Mouse (Mus musculus): ENCODE measurements at regions not wholly inside any gene's neighbourhood (a gene's known extent, or its start where the extent isn't known, plus 50 kb on each side); places are given as distances from the start of the nearest gene placed in this dataset.

GRCm38 (mm10) chr13:3742094-3742730 lies 61.9 kb downstream of the Calml3 start:
- ATAC-seq (ENCODE audit: low FRiP score) (peak; percentile 68), DNase-seq (ENCODE audit: low spot score) (peak; percentile 54)
- Histone ChIP-seq H3K9ac (ENCODE audit: low read depth, low read length) (no peak overlapping the region), H3K27me3 (ENCODE audit: control insufficient read depth, insufficient read depth, low read length) (no peaks in the 10 kb centered on the region), H3K4me1 (replicated peaks; ENCODE audit: control insufficient read depth, insufficient read depth, low read length) (no peaks in the 10 kb centered on the region), H3K4me3 (ENCODE audit: low read depth, low read length) (no peak overlapping the region), H3K36me3 (ENCODE audit: control insufficient read depth, insufficient read depth, low read length) (no peaks in the 10 kb centered on the region), H3K4me2 (replicated peaks; ENCODE audit: low read depth, low read length) (no peak overlapping the region), H3K9me3 (ENCODE audit: control insufficient read depth, low read length) (no peaks in the 10 kb centered on the region), H3K27ac (ENCODE audit: low read depth, low read length) (no peak overlapping the region)
- WGBS = 70% methylated on average over 2 of the region's 2 CpGs

- Histone ChIP-seq H3K4me3 (ENCODE audit: low read depth, low read length) (no peak overlapping the region), H3K4me1 (replicated peaks; ENCODE audit: control insufficient read depth, insufficient read depth, low read length) (0 out of 2 replicates have a peak, but pooled peaks cover 5% of the 10 kb centered on the region), H3K9ac (ENCODE audit: low read depth, low read length) (no peak overlapping the region), H3K4me2 (replicated peaks; ENCODE audit: low read depth, low read length) (no peak overlapping the region), H3K27ac (ENCODE audit: low read depth, low read length) (no peak overlapping the region), H3K27me3 (ENCODE audit: control insufficient read depth, insufficient read depth, low read length) (no peaks in the 10 kb centered on the region), H3K9me3 (ENCODE audit: control insufficient read depth, low read length) (no peaks in the 10 kb centered on the region), H3K36me3 (ENCODE audit: control insufficient read depth, insufficient read depth, low read length) (no peaks in the 10 kb centered on the region)
- DNase-seq (ENCODE audit: low spot score) = no peak
- WGBS = 3% methylated on average over 2 of the region's 2 CpGs
- ATAC-seq (ENCODE audit: low FRiP score) = peak; percentile 47; the same call in 1 of the 2 replicates
Observed at GRCm38 (mm10) chr13:3730699-3731021, 73.5 kb downstream of the Calml3 start.

DNA sequence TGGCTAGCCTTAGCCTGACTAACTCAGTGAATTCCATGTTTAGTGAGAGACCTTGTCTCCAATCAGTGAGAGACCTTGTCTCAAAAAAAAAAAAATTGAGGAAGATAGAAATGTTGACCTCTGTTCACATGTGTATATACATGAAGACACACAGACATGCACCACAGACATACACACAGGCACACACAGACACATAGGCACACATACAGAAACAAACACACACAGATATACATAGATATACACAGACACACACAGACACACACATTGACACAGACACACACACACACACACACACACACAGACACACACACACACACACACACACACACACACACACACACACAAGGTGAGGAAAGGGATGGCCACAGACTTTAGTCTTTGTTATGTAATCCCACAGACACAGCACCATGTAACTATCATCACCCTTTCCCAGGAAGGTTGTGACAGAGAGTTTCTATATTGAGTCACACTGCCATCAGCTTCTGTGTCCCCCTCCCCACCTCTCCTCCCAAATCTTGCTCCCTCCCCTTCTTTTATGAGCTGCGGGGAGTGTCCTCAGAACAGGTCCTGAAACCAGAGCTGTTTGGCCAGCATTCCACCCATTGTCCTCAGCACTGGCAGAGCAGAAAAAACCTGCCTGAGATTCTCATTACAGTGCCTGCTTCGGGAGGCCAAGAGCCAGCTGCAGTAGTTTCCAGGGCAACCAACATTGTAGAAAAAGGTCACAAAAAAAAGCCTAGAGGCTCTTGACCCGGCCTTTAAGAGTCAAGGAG lies 74.0 kb downstream of the Calml3 start:
- Histone ChIP-seq H3K27ac (ENCODE audit: low read depth, low read length) (no peak overlapping the region), H3K4me1 (replicated peaks; ENCODE audit: control insufficient read depth, insufficient read depth, low read length) (0 out of 2 replicates have a peak, but pooled peaks cover 5% of the 10 kb centered on the region), H3K27me3 (ENCODE audit: control insufficient read depth, insufficient read depth, low read length) (no peaks in the 10 kb centered on the region), H3K4me3 (ENCODE audit: low read depth, low read length) (no peak overlapping the region), H3K36me3 (ENCODE audit: control insufficient read depth, insufficient read depth, low read length) (no peaks in the 10 kb centered on the region), H3K4me2 (replicated peaks; ENCODE audit: low read depth, low read length) (no peak overlapping the region), H3K9ac (ENCODE audit: low read depth, low read length) (no peak overlapping the region), H3K9me3 (ENCODE audit: control insufficient read depth, low read length) (no peaks in the 10 kb centered on the region)
- ATAC-seq (ENCODE audit: low FRiP score) = peak; percentile 76
- peak; percentile 55 for DNase-seq (ENCODE audit: low spot score)
- 0% methylated on average over 3 of the region's 3 CpGs for WGBS

- no peak overlapping the region for H3K9ac ChIP-seq (ENCODE audit: low read depth, low read length)
- 0 out of 2 replicates have a peak, but pooled peaks cover 5% of the 10 kb centered on the region for H3K4me1 ChIP-seq (replicated peaks; ENCODE audit: control insufficient read depth, insufficient read depth, low read length)
- no peak for DNase-seq (ENCODE audit: low spot score)
- H3K36me3 ChIP-seq (ENCODE audit: control insufficient read depth, insufficient read depth, low read length) = no peaks in the 10 kb centered on the region
- H3K4me3 ChIP-seq (ENCODE audit: low read depth, low read length) = no peak overlapping the region
- WGBS = 93% methylated on average over 3 of the region's 3 CpGs
- no peak overlapping the region for H3K27ac ChIP-seq (ENCODE audit: low read depth, low read length)
- H3K4me2 ChIP-seq (replicated peaks; ENCODE audit: low read depth, low read length) = no peak overlapping the region
- H3K27me3 ChIP-seq (ENCODE audit: control insufficient read depth, insufficient read depth, low read length) = no peaks in the 10 kb centered on the region
- no peak for ATAC-seq (ENCODE audit: low FRiP score)
- no peaks in the 10 kb centered on the region for H3K9me3 ChIP-seq (ENCODE audit: control insufficient read depth, low read length)
Observed at GRCm38 (mm10) chr13:3728888-3729287, 75.2 kb downstream of the Calml3 start.

GRCm38 (mm10) chr13:3726331-3726781 lies 77.8 kb downstream of the Calml3 start:
- no peaks in the 10 kb centered on the region for H3K9me3 ChIP-seq (ENCODE audit: control insufficient read depth, low read length)
- H3K4me2 ChIP-seq (replicated peaks; ENCODE audit: low read depth, low read length) = no peak overlapping the region
- 0 out of 2 replicates have a peak, but pooled peaks cover 5% of the 10 kb centered on the region for H3K4me1 ChIP-seq (replicated peaks; ENCODE audit: control insufficient read depth, insufficient read depth, low read length)
- ATAC-seq (ENCODE audit: low FRiP score) = no peak
- DNase-seq (ENCODE audit: low spot score) = no peak
- H3K4me3 ChIP-seq (ENCODE audit: low read depth, low read length) = no peak overlapping the region
- H3K9ac ChIP-seq (ENCODE audit: low read depth, low read length) = no peak overlapping the region
- WGBS = 38% methylated on average over 5 of the region's 5 CpGs
- H3K36me3 ChIP-seq (ENCODE audit: control insufficient read depth, insufficient read depth, low read length) = no peaks in the 10 kb centered on the region
- H3K27me3 ChIP-seq (ENCODE audit: control insufficient read depth, insufficient read depth, low read length) = no peaks in the 10 kb centered on the region
- H3K27ac ChIP-seq (ENCODE audit: low read depth, low read length) = no peak overlapping the region

DNA sequence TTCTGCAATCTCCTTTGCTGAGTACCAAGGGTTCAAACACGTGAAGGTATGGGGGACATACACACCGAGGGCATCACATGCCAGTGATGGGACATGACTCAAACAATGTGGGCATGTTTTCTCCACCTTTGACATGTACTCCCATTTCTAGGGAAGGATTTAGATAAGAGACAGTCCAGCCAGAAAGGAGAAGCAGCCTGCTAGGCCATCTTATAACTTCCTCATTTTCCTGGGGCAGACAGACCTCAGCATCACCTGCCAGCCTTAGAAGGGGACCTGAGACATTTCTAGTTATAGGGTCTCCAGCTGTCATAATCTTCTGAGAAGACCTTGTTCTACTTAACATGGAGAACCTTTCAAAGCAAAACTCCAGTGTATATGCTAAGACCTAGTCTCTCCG lies 78.3 kb downstream of the Calml3 start:
- no peak for DNase-seq (ENCODE audit: low spot score)
- WGBS = 77% methylated on average over 3 of the region's 3 CpGs
- H3K27ac ChIP-seq (ENCODE audit: low read depth, low read length) = no peak overlapping the region

DNA sequence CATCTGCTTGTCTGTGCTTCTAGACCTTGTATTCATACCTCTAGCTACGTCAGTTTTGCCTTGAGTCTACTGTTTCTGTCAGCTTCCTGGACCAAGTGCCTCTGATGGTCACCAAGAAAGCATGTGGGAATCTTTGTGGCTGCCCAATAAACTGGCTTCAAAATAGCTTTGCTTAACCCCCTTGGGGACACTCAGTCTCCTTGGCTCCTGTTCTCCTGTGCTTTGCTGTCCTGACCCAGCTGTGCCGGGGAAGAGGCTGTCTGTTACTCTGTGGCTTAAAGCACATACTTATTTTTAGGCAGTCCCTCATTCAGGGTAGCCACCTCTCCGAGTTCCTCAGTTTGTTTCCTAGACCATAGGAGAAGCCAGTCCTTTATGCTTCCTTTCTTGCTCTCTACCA lies 79.8 kb downstream of the Calml3 start:
- no peaks in the 10 kb centered on the region for H3K27me3 ChIP-seq (ENCODE audit: control insufficient read depth, insufficient read depth, low read length)
- H3K9ac ChIP-seq (ENCODE audit: low read depth, low read length) = no peak overlapping the region
- H3K4me3 ChIP-seq (ENCODE audit: low read depth, low read length) = no peak overlapping the region
- 83% methylated on average over 3 of the region's 3 CpGs for WGBS
- H3K9me3 ChIP-seq (ENCODE audit: control insufficient read depth, low read length) = no peaks in the 10 kb centered on the region
- no peak overlapping the region for H3K27ac ChIP-seq (ENCODE audit: low read depth, low read length)
- ATAC-seq (ENCODE audit: low FRiP score) = no peak
- no peak overlapping the region for H3K4me2 ChIP-seq (replicated peaks; ENCODE audit: low read depth, low read length)
- DNase-seq (ENCODE audit: low spot score) = no peak
- H3K36me3 ChIP-seq (ENCODE audit: control insufficient read depth, insufficient read depth, low read length) = no peaks in the 10 kb centered on the region
- H3K4me1 ChIP-seq (replicated peaks; ENCODE audit: control insufficient read depth, insufficient read depth, low read length) = no peaks in the 10 kb centered on the region

More for the DNA sequence above, 78.3 kb downstream of the Calml3 start:
- Histone ChIP-seq H3K36me3 (ENCODE audit: control insufficient read depth, insufficient read depth, low read length) (no peaks in the 10 kb centered on the region), H3K4me2 (replicated peaks; ENCODE audit: low read depth, low read length) (no peak overlapping the region), H3K9ac (ENCODE audit: low read depth, low read length) (no peak overlapping the region), H3K9me3 (ENCODE audit: control insufficient read depth, low read length) (no peaks in the 10 kb centered on the region), H3K27me3 (ENCODE audit: control insufficient read depth, insufficient read depth, low read length) (no peaks in the 10 kb centered on the region), H3K4me3 (ENCODE audit: low read depth, low read length) (no peak overlapping the region), H3K4me1 (replicated peaks; ENCODE audit: control insufficient read depth, insufficient read depth, low read length) (0 out of 2 replicates have a peak, but pooled peaks cover 5% of the 10 kb centered on the region)
- no peak for ATAC-seq (ENCODE audit: low FRiP score)

GRCm38 (mm10) chr13:3723458-3724143 lies 80.5 kb downstream of the Calml3 start:
- H3K4me3 ChIP-seq (ENCODE audit: low read depth, low read length) = no peak overlapping the region
- no peak for ATAC-seq (ENCODE audit: low FRiP score)
- 90% methylated on average over 5 of the region's 5 CpGs for WGBS

More at GRCm38 (mm10) chr13:3723458-3724143, 80.5 kb downstream of the Calml3 start:
- DNase-seq (ENCODE audit: low spot score) = no peak
- H3K4me2 ChIP-seq (replicated peaks; ENCODE audit: low read depth, low read length) = no peak overlapping the region
- no peaks in the 10 kb centered on the region for H3K9me3 ChIP-seq (ENCODE audit: control insufficient read depth, low read length)
- no peaks in the 10 kb centered on the region for H3K27me3 ChIP-seq (ENCODE audit: control insufficient read depth, insufficient read depth, low read length)
- no peaks in the 10 kb centered on the region for H3K36me3 ChIP-seq (ENCODE audit: control insufficient read depth, insufficient read depth, low read length)
- no peak overlapping the region for H3K9ac ChIP-seq (ENCODE audit: low read depth, low read length)
- no peak overlapping the region for H3K27ac ChIP-seq (ENCODE audit: low read depth, low read length)
- no peaks in the 10 kb centered on the region for H3K4me1 ChIP-seq (replicated peaks; ENCODE audit: control insufficient read depth, insufficient read depth, low read length)
